Comparison of ENCODE assay signal across 8 mouse cellular contexts in genomic region chr2:27097776-27098175, GRCm38 (mm10). TPM values are rescaled to one million over a fixed set of nuclear protein-coding genes. Genes with fewer than 3 reads are reported as not detected.
DNase-seq lines count a peak whose midpoint lies in the region; ATAC-seq lines count a peak whose summit lies in the region.

No protein-coding gene starts in this region.

- H3K4me2 ChIP-seq in embryonic facial prominence, embryonic 13.5 days = no peak overlapping the region
- no peak overlapping the region for H3K4me2 ChIP-seq in neural tube, embryonic 15.5 days

- peaks cover 27% of the 10 kb centered on the region for H3K4me1 ChIP-seq in embryonic facial prominence, embryonic 13.5 days
- peaks cover 23% of the 10 kb centered on the region for H3K4me1 ChIP-seq in neural tube, embryonic 15.5 days

- no peak overlapping the region for H3K4me3 ChIP-seq in embryonic facial prominence, embryonic 13.5 days
- H3K4me3 ChIP-seq in neural tube, embryonic 15.5 days (replicated peaks) = no peak overlapping the region

- H3K9ac ChIP-seq in embryonic facial prominence, embryonic 13.5 days = no peak overlapping the region
- no peak overlapping the region for H3K9ac ChIP-seq in neural tube, embryonic 15.5 days (replicated peaks)

- H3K9me3 ChIP-seq in embryonic facial prominence, embryonic 13.5 days = no peaks in the 10 kb centered on the region
- H3K9me3 ChIP-seq in neural tube, embryonic 15.5 days (replicated peaks) = no peaks in the 10 kb centered on the region

- no peaks in the 10 kb centered on the region for H3K27me3 ChIP-seq in embryonic facial prominence, embryonic 13.5 days
- H3K27me3 ChIP-seq in neural tube, embryonic 15.5 days (replicated peaks) = no peaks in the 10 kb centered on the region

- WGBS in embryonic facial prominence, embryonic 13.5 days = 25% methylated on average over 6 of the region's 6 CpGs
- 9% methylated on average over 6 of the region's 6 CpGs for WGBS in neural tube, embryonic 15.5 days

- DNase-seq in layer of hippocampus, adult 9-11 months = peak; percentile 55
- DNase-seq in layer of hippocampus, adult 9-10 months (ENCODE audit: low spot score) = no peak
- peak; percentile 66 to 73 for DNase-seq in heart, postnatal 14 days
- DNase-seq in kidney, postnatal 4 days = peak; percentile 67 to 71
- DNase-seq in frontal cortex, postnatal 14 days (ENCODE audit: low spot score in 2 of 2) = no peak

- ATAC-seq in embryonic facial prominence, embryonic 13.5 days (ENCODE audit: insufficient number of reproducible peaks, insufficient read depth, low FRiP score, low TSS enrichment, low read depth) = no peak
- no peak for ATAC-seq in neural tube, embryonic 15.5 days (ENCODE audit: low FRiP score)
- ATAC-seq in inflammation-experienced regulatory T-cells, adult 6 months = no peak

- H3K27ac ChIP-seq in embryonic facial prominence, embryonic 13.5 days = peak overlapping the region; percentile 39; the same call in 1 of the 2 replicates
- H3K27ac ChIP-seq in neural tube, embryonic 15.5 days (replicated peaks) = peak overlapping the region; percentile 71

- no peaks in the 10 kb centered on the region for H3K36me3 ChIP-seq in embryonic facial prominence, embryonic 13.5 days
- no peaks in the 10 kb centered on the region for H3K36me3 ChIP-seq in neural tube, embryonic 15.5 days

- intact Hi-C loops in heart, postnatal 14 days (cut with DNase I) = no loop called here

RNA-seq across cellular contexts. Expression of gene Adamtsl2, which starts 18.6 kb away (rescaled TPM):
- polyA plus RNA-seq in embryonic facial prominence, embryonic 13.5 days (2015; fragmentation: Nextera tagmentation; extraction: Ambion mirVana) = 2.9 and 4.3 TPM in 2 replicates
- 10 to 100 TPM; 27.9 to 36.3 TPM for total RNA-seq in heart, postnatal 14 days (2021)
- polyA plus RNA-seq in neural tube, embryonic 15.5 days (2015; fragmentation: Nextera tagmentation; extraction: Ambion mirVana) = 7.2 and 7.7 TPM in 2 replicates
- polyA plus RNA-seq in inflammation-experienced regulatory T-cells, adult 6 months (2017; shearing (Covaris generic)) = not detected

RNA-seq across cellular contexts. Expression of gene Mymk, which starts 25.8 kb away (rescaled TPM):
- 3.5 and 6.4 TPM in 2 replicates for polyA plus RNA-seq in embryonic facial prominence, embryonic 13.5 days (2015; fragmentation: Nextera tagmentation; extraction: Ambion mirVana)
- total RNA-seq in heart, postnatal 14 days (2021) = not detected
- 2.5 and 3.4 TPM in 2 replicates for polyA plus RNA-seq in neural tube, embryonic 15.5 days (2015; fragmentation: Nextera tagmentation; extraction: Ambion mirVana)
- not detected for polyA plus RNA-seq in inflammation-experienced regulatory T-cells, adult 6 months (2017; shearing (Covaris generic))

RNA-seq across cellular contexts. Expression of gene Fam163b, which starts 44.5 kb away (rescaled TPM):
- 0.24 and 0.37 TPM in 2 replicates for polyA plus RNA-seq in embryonic facial prominence, embryonic 13.5 days (2015; fragmentation: Nextera tagmentation; extraction: Ambion mirVana)
- total RNA-seq in heart, postnatal 14 days (2021) = under 1 TPM; 0.38 to 0.51 TPM
- polyA plus RNA-seq in neural tube, embryonic 15.5 days (2015; fragmentation: Nextera tagmentation; extraction: Ambion mirVana) = 10.1 and 10.3 TPM in 2 replicates
- polyA plus RNA-seq in inflammation-experienced regulatory T-cells, adult 6 months (2017; shearing (Covaris generic)) = not detected

Comparison
In these comparisons a context has a peak if more than half of its experiments do, and no peak if none do; other contexts are left out.
1. DNase-seq: peak in layer of hippocampus, adult 9-11 months (single experiment), heart, postnatal 14 days (2 of 2) and kidney, postnatal 4 days (2 of 2); none in layer of hippocampus, adult 9-10 months (single experiment) and frontal cortex, postnatal 14 days (0 of 2).